In genomic region chr10:56956728-56957127, GRCm38 (mm10) we compare ENCODE assay signal across 22 mouse cellular contexts.
DNase-seq lines count a peak whose midpoint lies in the region; ATAC-seq lines count a peak whose summit lies in the region.
"Had no signal": no experiment of that assay in that cellular context is flagged by ENCODE, and none has a peak within 500 bp of the region (broad histone marks: within the 10 kb centered on the region; RNA-seq: fewer than 3 reads in every experiment).

No protein-coding gene starts in this region.

- 62% methylated on average over 2 of the region's 2 CpGs for WGBS in lung, embryonic 16.5 days
- 71% methylated on average over 2 of the region's 2 CpGs for WGBS in liver, embryonic 12.5 days (ENCODE audit: insufficient replicate concordance)

- no peak overlapping the region for H3K9ac ChIP-seq in lung, embryonic 16.5 days (ENCODE audit: low read length)
- no peak overlapping the region for H3K9ac ChIP-seq in liver, embryonic 12.5 days
- H3K9ac ChIP-seq: embryonic facial prominence, embryonic 13.5 days; heart, embryonic 15.5 days; hindbrain, embryonic 13.5 days had no signal

- H3K9me3 ChIP-seq in lung, embryonic 16.5 days (ENCODE audit: control insufficient read depth, low read length): no peaks in the 10 kb centered on the region
- H3K9me3 ChIP-seq in liver, embryonic 12.5 days (replicated peaks): no peaks in the 10 kb centered on the region
- H3K9me3 ChIP-seq: embryonic facial prominence, embryonic 13.5 days; forebrain, embryonic 10.5 days; heart, embryonic 15.5 days; hindbrain, embryonic 13.5 days had no signal

- H3K27ac ChIP-seq in lung, embryonic 16.5 days (ENCODE audit: low read length): no peak overlapping the region
- no peak overlapping the region for H3K27ac ChIP-seq in liver, embryonic 12.5 days
- H3K27ac ChIP-seq: embryonic facial prominence, embryonic 13.5 days; forebrain, embryonic 10.5 days; gastrocnemius, adult 2 months; heart, adult 2 months; heart, embryonic 15.5 days; hindbrain, embryonic 13.5 days; hindbrain, postnatal 0 days had no signal

- no peak for DNase-seq in lung, postnatal 10 days
- DNase-seq in fat pad, adult 2 months (ENCODE audit: extremely low read depth, low read depth, low spot score): peak; percentile 82
- peak; percentile 65 for DNase-seq in lung, postnatal 36 days
- no peak for DNase-seq in cerebellum, adult 11 months
- no peak for DNase-seq in natural killer cell, adult 2 months (ENCODE audit: low spot score in 2 of 2)
- DNase-seq: adrenal gland, postnatal 14 days; cerebellum, adult 18-20 months; cerebellum, adult 9-11 months; cerebellum, postnatal 36 days; gastrocnemius, adult 2 months; gastrocnemius, postnatal 25 days; heart, adult 2 months; heart, postnatal 14 days had no signal

- no peaks in the 10 kb centered on the region for H3K27me3 ChIP-seq in lung, embryonic 16.5 days (ENCODE audit: control insufficient read depth, insufficient read depth, low read depth, low read length)
- no peaks in the 10 kb centered on the region for H3K27me3 ChIP-seq in liver, embryonic 12.5 days (replicated peaks)
- H3K27me3 ChIP-seq: embryonic facial prominence, embryonic 13.5 days; heart, embryonic 15.5 days; hindbrain, embryonic 13.5 days had no signal

- H3K36me3 ChIP-seq in lung, embryonic 16.5 days (ENCODE audit: control insufficient read depth, insufficient read depth, low read length): no peaks in the 10 kb centered on the region
- no peaks in the 10 kb centered on the region for H3K36me3 ChIP-seq in liver, embryonic 12.5 days
- H3K36me3 ChIP-seq: embryonic facial prominence, embryonic 13.5 days; forebrain, embryonic 10.5 days; heart, embryonic 15.5 days; hindbrain, embryonic 13.5 days had no signal

- H3K4me2 ChIP-seq in lung, embryonic 16.5 days (ENCODE audit: low read depth, low read length): no peak overlapping the region
- H3K4me2 ChIP-seq in liver, embryonic 12.5 days: no peak overlapping the region
- H3K4me2 ChIP-seq: embryonic facial prominence, embryonic 13.5 days; heart, embryonic 11.5 days; heart, embryonic 15.5 days; hindbrain, embryonic 13.5 days had no signal

- no peaks in the 10 kb centered on the region for H3K4me1 ChIP-seq in lung, embryonic 16.5 days (replicated peaks; ENCODE audit: control insufficient read depth, insufficient read depth, low read length)
- no peaks in the 10 kb centered on the region for H3K4me1 ChIP-seq in liver, embryonic 12.5 days
- H3K4me1 ChIP-seq: embryonic facial prominence, embryonic 13.5 days; heart, embryonic 15.5 days; hindbrain, embryonic 13.5 days had no signal

- peak; percentile 80 for ATAC-seq in lung, embryonic 16.5 days (ENCODE audit: low read depth)
- no peak for ATAC-seq in liver, embryonic 12.5 days
- ATAC-seq: forebrain, embryonic 14.5 days; hindbrain, postnatal 0 days had no signal

- no peak overlapping the region for H3K4me3 ChIP-seq in lung, embryonic 16.5 days (ENCODE audit: low read length)
- no peak overlapping the region for H3K4me3 ChIP-seq in liver, embryonic 12.5 days
- H3K4me3 ChIP-seq: embryonic facial prominence, embryonic 13.5 days; forebrain, embryonic 10.5 days; gastrocnemius, adult 2 months; heart, adult 2 months; heart, embryonic 15.5 days; hindbrain, embryonic 13.5 days had no signal

Comparison
In these comparisons a context has a peak if more than half of its experiments do, and no peak if none do; other contexts are left out.
1. DNase-seq: peak in fat pad, adult 2 months (single experiment) and lung, postnatal 36 days (single experiment); none in lung, postnatal 10 days (single experiment), cerebellum, adult 11 months (single experiment) and natural killer cell, adult 2 months (0 of 2).